Mouse (Mus musculus) cerebellum, adult 2 months (tissue): ENCODE data around the gene Kcnj12. TPM values are rescaled to one million over a fixed set of nuclear protein-coding genes. Genes with fewer than 3 reads are reported as not detected.
A peak's percentile ranks its signal among the peaks of the same experiment; 100 is the strongest.

Source experiments
- DNase-seq, 2 experiments: peaks; one replicate each; pipeline ENCODE4 v3.0.0; 2021
- H3K27ac ChIP-seq: fragments of 200-500 bp; 2 replicates; pipeline ENCODE4 v1.5.1; 2012; ENCODE audit warnings: low read length, control low read depth, inconsistent platforms; ENCODE audit not compliant: insufficient read depth
- H3K27me3 ChIP-seq: fragments of 200-500 bp; 2 replicates; pipeline ENCODE4 v1.6.1; 2012; ENCODE audit warnings: inconsistent platforms, mild to moderate bottlenecking, low read length, moderate library complexity; ENCODE audit not compliant: control insufficient read depth, insufficient read depth
- H3K4me1 ChIP-seq: fragments of 200-500 bp; 2 replicates; pipeline ENCODE4 v1.6.1; 2011; ENCODE audit warnings: low read length; ENCODE audit not compliant: control insufficient read depth, insufficient read depth
- H3K4me3 ChIP-seq: fragments of 200-500 bp; replicated peaks from 2 replicates; pipeline ENCODE3; 2011; ENCODE audit warnings: mild to moderate bottlenecking, low read depth, low read length, control low read depth; ENCODE audit not compliant: insufficient read depth
- CTCF ChIP-seq: fragments of 200-500 bp; IDR thresholded peaks from 2 replicates; pipeline ENCODE4 v1.5.1; 2011; ENCODE audit warnings: low read depth, mild to moderate bottlenecking, control low read depth, low read length, moderate library complexity, borderline replicate concordance; ENCODE audit not compliant: insufficient read depth
- POLR2A ChIP-seq: fragments of 200-500 bp; IDR thresholded peaks from 2 replicates; pipeline ENCODE4 v1.6.1; 2011; ENCODE audit warnings: low read length, control low read depth, borderline replicate concordance; ENCODE audit not compliant: insufficient read depth
- WGBS: fragments of 180-500 bp; shearing (Covaris S2); methylation state at CpG from one replicate; pipeline ENCODE4 v1.1.7; 2018; 5-methylcytosine and 5-hydroxymethylcytosine counted together
- polyA plus RNA-seq: library from polyadenylated mRNA; depleted of rRNA; stranded (reverse); fragments of >200 nt; gene quantifications from 2 replicates; pipeline ENCODE4 v1.2.3, GENCODE M21; 2012

Gene Kcnj12
- polyA plus RNA-seq, 1 experiment = 80.1 TPM

DNA sequence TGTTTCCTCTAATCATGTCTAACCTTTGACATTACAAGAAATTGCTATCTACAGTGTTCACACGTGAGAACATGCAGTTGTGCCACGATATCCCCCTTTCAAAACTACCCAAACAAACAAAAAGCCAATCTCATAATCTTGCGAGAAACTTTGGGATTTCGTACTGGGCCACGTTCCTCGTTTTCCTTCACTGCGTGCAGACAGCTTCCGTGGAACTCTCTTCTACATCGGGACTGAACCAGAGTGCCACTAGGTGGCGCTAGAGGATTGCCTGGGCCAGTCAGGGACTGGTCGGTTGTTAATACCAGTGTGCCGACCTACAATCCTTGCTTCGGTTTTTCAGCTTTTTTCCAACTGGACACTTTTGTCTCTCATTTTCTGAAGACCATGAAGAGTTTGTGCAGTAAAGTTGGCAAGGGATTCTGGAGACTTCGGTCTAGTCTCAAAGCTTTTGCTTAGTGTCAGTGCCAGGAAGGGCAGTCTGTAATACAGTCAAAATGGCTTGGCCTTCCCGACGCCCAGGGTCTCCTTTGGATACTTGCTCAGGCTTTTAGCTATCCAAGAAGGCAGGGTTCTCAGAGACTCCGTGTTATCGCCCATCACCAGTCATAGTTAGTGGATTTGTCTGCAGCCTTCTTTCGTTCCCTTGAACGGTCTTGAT, 82.0 kb downstream of the Kcnj12 start:
- Histone ChIP-seq H3K27ac (no peak overlapping the region), H3K27me3 (no peaks in the 10 kb centered on the region), H3K4me1 (no peaks in the 10 kb centered on the region), H3K4me3 (no peak overlapping the region)
- TF ChIP-seq CTCF = peak; percentile 99
- no peak for TF ChIP-seq POLR2A
- peak; percentile 80 to 87 for DNase-seq
- 13% methylated on average over 20 of the region's 20 CpGs for WGBS

DNA sequence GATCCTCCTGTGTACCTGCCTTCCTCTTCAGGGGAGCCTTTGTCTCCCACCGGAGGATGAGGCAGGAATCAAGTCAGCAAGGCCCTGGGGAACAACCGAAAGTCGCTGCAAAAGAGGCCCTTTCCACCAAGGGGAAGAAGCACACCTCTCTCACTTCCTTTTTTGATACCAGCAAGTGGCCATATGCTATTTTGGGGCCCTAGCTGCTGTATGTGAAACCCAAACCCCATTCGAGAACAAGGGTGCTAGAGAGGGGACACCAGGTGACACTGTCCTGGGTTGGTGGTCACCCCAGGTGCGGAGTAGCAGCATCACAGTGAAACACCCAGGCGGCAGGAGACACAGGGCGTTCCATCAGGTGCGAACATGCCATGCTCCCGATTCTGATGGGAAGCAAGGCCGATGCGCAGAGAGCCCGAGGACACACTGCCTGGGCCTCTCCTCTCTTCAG, 86.6 kb downstream of the Kcnj12 start:
- WGBS = 87% methylated on average over 12 of the region's 12 CpGs
- no peak for TF ChIP-seq CTCF
- no peak for TF ChIP-seq POLR2A
- H3K27me3 ChIP-seq = no peaks in the 10 kb centered on the region
- DNase-seq = no peak
- H3K4me1 ChIP-seq = no peaks in the 10 kb centered on the region
- no peak overlapping the region for H3K27ac ChIP-seq
- no peak overlapping the region for H3K4me3 ChIP-seq

DNA sequence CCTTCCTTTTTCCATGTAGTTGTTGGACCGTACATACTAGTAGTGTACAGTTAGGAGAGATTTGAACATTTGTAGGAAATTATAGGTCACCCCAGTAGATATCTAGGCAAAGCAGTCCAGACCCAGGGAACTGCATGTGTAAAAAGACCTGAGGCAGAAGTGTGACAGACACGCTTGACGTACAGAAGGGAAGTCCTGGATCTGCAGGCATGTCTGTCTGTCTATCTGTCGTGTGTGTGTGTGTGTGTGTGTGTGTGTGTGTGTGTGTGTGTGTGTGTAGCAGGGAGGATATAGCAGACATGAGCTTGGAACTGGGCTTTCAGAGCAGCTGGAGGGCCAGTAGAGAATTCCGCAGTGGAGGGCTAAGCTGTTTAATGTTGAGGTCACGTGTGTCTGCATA, 87.3 kb downstream of the Kcnj12 start:
- no peak for DNase-seq
- Histone ChIP-seq H3K4me3 (no peak overlapping the region), H3K27me3 (no peaks in the 10 kb centered on the region), H3K27ac (no peak overlapping the region), H3K4me1 (no peaks in the 10 kb centered on the region)
- 83% methylated on average over 6 of the region's 6 CpGs for WGBS
- TF ChIP-seq POLR2A = no peak
- TF ChIP-seq CTCF = no peak

DNA sequence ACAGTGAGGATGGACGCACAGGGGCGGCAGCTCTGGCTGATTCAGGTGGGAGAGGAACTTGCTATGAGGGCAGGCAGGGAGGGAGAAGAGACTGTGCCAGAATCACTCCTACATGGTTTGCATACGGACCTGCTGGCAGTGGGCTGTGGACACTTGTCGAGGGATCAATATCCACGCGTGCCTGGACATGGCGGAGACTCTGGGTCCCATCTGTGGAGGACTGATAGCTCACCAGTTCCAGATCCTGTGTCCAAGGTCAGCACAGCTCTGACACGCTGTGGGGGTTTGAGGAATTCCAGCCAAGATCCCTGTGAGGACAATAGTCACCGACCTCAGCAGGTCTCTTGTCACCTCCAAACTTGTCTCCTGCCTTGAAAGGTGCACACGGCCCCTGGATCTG, 87.7 kb downstream of the Kcnj12 start:
- DNase-seq = no peak
- Histone ChIP-seq H3K27ac (no peak overlapping the region), H3K4me3 (no peak overlapping the region), H3K4me1 (no peaks in the 10 kb centered on the region), H3K27me3 (no peaks in the 10 kb centered on the region)
- WGBS = 40% methylated on average over 10 of the region's 10 CpGs
- TF ChIP-seq CTCF (no peak), POLR2A (no peak)

DNA sequence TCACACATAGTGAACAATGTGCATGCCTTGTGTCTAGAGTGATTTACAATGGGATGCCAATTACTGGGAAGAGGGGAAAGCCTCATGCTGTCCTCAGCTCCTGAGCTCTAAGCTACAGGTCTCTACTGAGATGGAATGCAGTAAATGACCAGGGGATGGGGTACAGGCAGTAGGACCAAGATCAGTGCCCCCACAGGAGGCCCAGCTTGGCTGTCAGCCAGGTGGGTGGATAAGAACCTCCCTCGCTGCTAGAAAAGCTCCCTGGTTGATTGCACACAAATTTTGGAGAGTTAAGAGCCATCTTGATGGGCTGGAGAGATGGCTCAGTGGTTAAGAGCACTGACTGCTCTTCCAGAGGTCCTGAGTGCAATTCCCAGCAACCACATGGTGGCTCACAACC, 88.6 kb downstream of the Kcnj12 start:
- DNase-seq = no peak
- TF ChIP-seq POLR2A (no peak), CTCF (no peak)
- Histone ChIP-seq H3K27ac (no peak overlapping the region), H3K4me1 (no peaks in the 10 kb centered on the region), H3K27me3 (no peaks in the 10 kb centered on the region), H3K4me3 (no peak overlapping the region)
- 35% methylated on average over 1 of the region's 1 CpGs for WGBS

DNA sequence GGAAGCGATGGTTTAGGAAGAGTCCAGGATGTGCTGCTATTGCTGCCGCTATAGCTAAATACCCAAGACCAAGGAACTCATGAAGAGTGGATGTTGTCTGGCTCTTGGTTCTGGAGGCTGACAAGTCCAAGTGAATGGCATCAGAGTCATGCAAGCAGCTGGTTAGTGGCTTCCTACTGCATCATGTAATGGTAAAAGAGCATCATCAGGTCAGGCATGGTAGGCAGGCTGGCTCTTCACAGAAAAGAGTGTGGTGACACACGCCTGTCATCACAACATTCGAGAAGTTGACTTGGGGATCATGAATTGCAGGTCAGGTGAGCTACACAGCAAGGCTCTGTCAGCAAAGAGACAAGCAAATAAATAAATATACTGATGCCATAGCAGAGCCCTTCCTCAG, 89.1 kb downstream of the Kcnj12 start:
- Histone ChIP-seq H3K27ac (no peak overlapping the region), H3K4me1 (no peaks in the 10 kb centered on the region), H3K4me3 (no peak overlapping the region), H3K27me3 (no peaks in the 10 kb centered on the region)
- no peak for DNase-seq
- WGBS = 95% methylated on average over 4 of the region's 4 CpGs
- TF ChIP-seq CTCF (no peak), POLR2A (no peak)

DNA sequence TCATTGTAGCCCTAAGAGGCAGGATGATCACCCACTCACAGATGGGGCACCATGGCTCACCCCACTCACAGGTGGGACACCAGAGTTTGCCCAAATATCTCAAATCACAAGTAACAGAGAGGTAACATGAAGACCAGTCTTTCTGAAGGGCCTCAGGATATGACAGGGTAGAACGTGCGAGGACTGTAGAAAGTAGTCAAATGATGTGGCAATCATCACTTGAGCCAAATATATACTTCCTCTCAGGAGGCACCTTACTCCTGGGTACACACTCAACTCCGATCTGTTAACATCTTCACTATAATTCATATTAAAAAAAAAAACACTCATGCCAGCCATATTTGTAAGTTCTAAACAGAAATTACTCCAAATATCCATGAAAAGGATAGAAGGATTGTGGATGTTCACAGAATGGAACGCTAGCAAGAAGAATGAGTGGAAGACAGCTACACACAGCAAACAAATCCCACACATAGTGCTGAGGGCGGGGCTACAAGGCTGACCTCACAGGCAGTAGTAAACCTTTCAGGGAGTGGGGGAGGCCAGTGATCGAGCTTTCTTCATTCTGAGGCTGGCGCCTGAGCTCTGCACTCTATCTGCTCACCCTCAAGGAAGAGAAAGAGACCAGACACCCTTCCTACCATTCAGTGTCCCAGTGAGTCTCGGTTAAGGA, 90.1 kb downstream of the Kcnj12 start:
- 88% methylated on average over 8 of the region's 8 CpGs for WGBS
- no peak overlapping the region for H3K27ac ChIP-seq
- no peak overlapping the region for H3K4me3 ChIP-seq
- H3K4me1 ChIP-seq = no peaks in the 10 kb centered on the region
- DNase-seq = no peak
- no peaks in the 10 kb centered on the region for H3K27me3 ChIP-seq
- TF ChIP-seq CTCF = no peak
- no peak for TF ChIP-seq POLR2A

DNA sequence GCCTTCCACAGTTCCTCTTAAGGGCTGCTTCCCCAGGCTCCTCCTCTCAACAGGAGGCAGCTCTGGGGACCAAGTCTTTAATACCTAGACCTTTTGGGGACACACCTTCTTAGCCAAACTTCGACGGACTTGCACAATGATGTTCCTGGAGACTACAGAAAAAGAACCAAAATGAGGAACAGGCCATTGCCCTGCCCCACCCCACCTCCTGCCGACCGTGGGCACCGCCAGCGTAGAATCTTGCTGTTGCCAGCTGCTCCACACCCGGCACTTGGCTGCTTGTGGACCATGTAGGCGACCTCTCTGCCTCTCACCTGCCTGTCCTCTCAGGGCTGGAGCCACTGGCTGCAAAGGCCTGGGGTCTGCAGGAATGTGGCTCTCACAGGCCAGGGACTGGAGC, 93.9 kb downstream of the Kcnj12 start:
- DNase-seq = no peak
- Histone ChIP-seq H3K4me3 (no peak overlapping the region), H3K4me1 (no peaks in the 10 kb centered on the region), H3K27me3 (no peaks in the 10 kb centered on the region), H3K27ac (no peak overlapping the region)
- TF ChIP-seq CTCF (no peak), POLR2A (no peak)
- whole genome bisulfite sequencing = 52% methylated on average over 8 of the region's 8 CpGs
